Mouse (Mus musculus) MEL (cell line): Measurements from ENCODE around the gene Slc2a10. TPM values are rescaled to one million over a fixed set of nuclear protein-coding genes. Genes with fewer than 3 reads are reported as not detected.

Source experiments
- DNase-seq: peaks from one replicate; pipeline ENCODE4 v3.0.0; 2011; ENCODE audit warnings: low read depth, low spot score
- H3K27ac ChIP-seq: 2 replicates; pipeline ENCODE4 v1.5.1; 2012; ENCODE audit warnings: low read depth, mild to moderate bottlenecking, control low read depth, low read length, moderate library complexity; ENCODE audit not compliant: control insufficient read depth
- H3K27me3 ChIP-seq, 2 experiments: fragments of 150-350 bp in 1 of 2; sonication (generic) in 1 of 2; 2 replicates each; pipeline ENCODE4 v1.6.1; 2012; ENCODE audit warnings: low read length in 2 of 2, mild to moderate bottlenecking in 2 of 2, improper control_type of control experiment in 1 of 2, moderate library complexity in 1 of 2; ENCODE audit not compliant: insufficient read depth in 2 of 2, control insufficient read depth in 1 of 2
- H3K36me3 ChIP-seq, 2 experiments: 2 replicates each; pipeline ENCODE4 v1.6.1; 2012 to 2014; ENCODE audit warnings: low read length in 2 of 2, improper control_type of control experiment in 1 of 2, inconsistent platforms in 1 of 2, mild to moderate bottlenecking in 1 of 2; ENCODE audit not compliant: insufficient read depth in 2 of 2, control insufficient read depth in 1 of 2
- H3K4me1 ChIP-seq, 2 experiments: fragments of 150-350 bp in 1 of 2; sonication (generic) in 1 of 2; 2 replicates each; pipeline ENCODE4 v1.6.1; 2012; ENCODE audit warnings: low read length in 2 of 2, improper control_type of control experiment in 1 of 2, mild to moderate bottlenecking in 1 of 2; ENCODE audit not compliant: insufficient read depth in 2 of 2, control insufficient read depth in 1 of 2
- H3K4me3 ChIP-seq, 2 experiments: fragments of 150-350 bp in 1 of 2; sonication (generic) in 1 of 2; 2 replicates each; pipeline ENCODE4 v1.5.1; 2012; ENCODE audit warnings: low read depth in 2 of 2, low read length in 2 of 2, mild to moderate bottlenecking in 2 of 2, moderate library complexity in 2 of 2, control low read depth in 1 of 2, improper control_type of control experiment in 1 of 2; ENCODE audit not compliant: control insufficient read depth in 1 of 2, insufficient read depth in 1 of 2
- H3K79me2 ChIP-seq: 2 replicates; pipeline ENCODE4 v1.6.1; 2012; ENCODE audit warnings: mild to moderate bottlenecking, low read length, moderate library complexity; ENCODE audit not compliant: control insufficient read depth, poor library complexity, insufficient read depth
- H3K9ac ChIP-seq: 2 replicates; pipeline ENCODE4 v1.6.1; 2012; ENCODE audit warnings: low read depth, mild to moderate bottlenecking, control low read depth, low read length, moderate library complexity; ENCODE audit not compliant: control insufficient read depth, poor library complexity, severe bottlenecking
- H3K9me3 ChIP-seq: fragments of 150-350 bp; sonication (generic); replicated peaks from 2 replicates; pipeline ENCODE4 v1.6.1; 2012; ENCODE audit warnings: mild to moderate bottlenecking, low read length, improper control_type of control experiment, moderate library complexity; ENCODE audit not compliant: insufficient read depth
- E2F4 ChIP-seq: IDR thresholded peaks from 2 replicates; pipeline ENCODE4 v1.6.1; 2011; ENCODE audit warnings: low read depth, low read length, improper control_type of control experiment, borderline replicate concordance
- GABPA ChIP-seq: IDR thresholded peaks from 2 replicates; pipeline ENCODE4 v1.6.1; 2012; ENCODE audit warnings: low read depth, mild to moderate bottlenecking, inconsistent platforms, low read length, improper control_type of control experiment, moderate library complexity
- GATA1 ChIP-seq: IDR thresholded peaks from 2 replicates; pipeline ENCODE4 v1.6.1; 2011; ENCODE audit warnings: low read depth, low read length, improper control_type of control experiment
- HCFC1 ChIP-seq: IDR thresholded peaks from 2 replicates; pipeline ENCODE4 v1.6.1; 2012; ENCODE audit warnings: low read depth, mild to moderate bottlenecking, inconsistent platforms, low read length, improper control_type of control experiment, moderate library complexity
- MAZ ChIP-seq: IDR thresholded peaks from 2 replicates; pipeline ENCODE4 v1.6.1; 2012; ENCODE audit warnings: low read depth, mild to moderate bottlenecking, inconsistent platforms, low read length, improper control_type of control experiment
- MEF2A ChIP-seq: IDR thresholded peaks from 2 replicates; pipeline ENCODE4 v1.6.1; 2014; ENCODE audit warnings: low read depth, mild to moderate bottlenecking, inconsistent platforms, low read length, improper control_type of control experiment; ENCODE audit not compliant: poor library complexity, insufficient replicate concordance, severe bottlenecking; ENCODE audit errors: extremely low read depth
- MYB ChIP-seq: IDR thresholded peaks from 2 replicates; pipeline ENCODE4 v1.6.1; 2011; ENCODE audit warnings: mild to moderate bottlenecking, low read depth, low read length, improper control_type of control experiment
- NELFE ChIP-seq: IDR thresholded peaks from 2 replicates; pipeline ENCODE4 v1.6.1; 2011; ENCODE audit warnings: low read depth, low read length, improper control_type of control experiment
- NRF1 ChIP-seq: IDR thresholded peaks from 2 replicates; pipeline ENCODE4 v1.6.1; 2014; ENCODE audit warnings: low read depth, mild to moderate bottlenecking, inconsistent platforms, low read length, improper control_type of control experiment, moderate library complexity; ENCODE audit not compliant: poor library complexity, insufficient read depth, severe bottlenecking
- POLR2A ChIP-seq, 2 experiments: IDR thresholded peaks; 2 replicates each; pipeline ENCODE4 v1.6.1; 2011 to 2012; ENCODE audit warnings: low read length in 2 of 2, mild to moderate bottlenecking in 2 of 2, control low read depth in 1 of 2, improper control_type of control experiment in 1 of 2, low read depth in 1 of 2, moderate library complexity in 1 of 2; ENCODE audit not compliant: control insufficient read depth in 1 of 2, insufficient read depth in 1 of 2, poor library complexity in 1 of 2
- RAD21 ChIP-seq: IDR thresholded peaks from 2 replicates; pipeline ENCODE4 v1.6.1; 2011; ENCODE audit warnings: mild to moderate bottlenecking, low read depth, low read length, improper control_type of control experiment
- TAL1 ChIP-seq: IDR thresholded peaks from 2 replicates; pipeline ENCODE4 v1.6.1; 2012; ENCODE audit warnings: mild to moderate bottlenecking, inconsistent platforms, low read length, moderate library complexity, mixed read lengths
- ZC3H11A ChIP-seq: IDR thresholded peaks from 2 replicates; pipeline ENCODE4 v1.6.1; 2012; ENCODE audit warnings: low read depth, mild to moderate bottlenecking, inconsistent platforms, low read length, improper control_type of control experiment
- ZMIZ1 ChIP-seq: IDR thresholded peaks from 2 replicates; pipeline ENCODE4 v1.6.1; 2012; ENCODE audit warnings: low read depth, mild to moderate bottlenecking, inconsistent platforms, low read length, improper control_type of control experiment, moderate library complexity
- polyA plus RNA-seq, 2 experiments: library from polyadenylated mRNA; stranded (reverse) in 1 of 2; unstranded in 1 of 2; fragments of >175 nt in 1 of 2; fragments of >200 nt in 1 of 2; gene quantifications; 2 replicates each; pipeline versions ENCODE4 v1.2.1 to v1.2.4; 2012; ENCODE audit warnings: low replicate concordance in 2 of 2, low read depth in 1 of 2; ENCODE audit not compliant: insufficient read length in 2 of 2, insufficient read depth in 1 of 2, missing spikeins in 1 of 2
- total RNA-seq: library from RNA; depleted of rRNA; stranded (reverse); fragments of 300-350 nt; gene quantifications from 2 replicates; pipeline ENCODE4 v1.2.3, GENCODE M21; 2012

Slc2a10 gene
- total and polyA plus RNA-seq, 3 experiments, result not detected

GRCm38 (mm10) chr2:165564101-165564500 is 60.5 kb downstream of the Slc2a10 start:
- no peaks in the 10 kb centered on the region for H3K27me3 ChIP-seq
- TF ChIP-seq MEF2A (no peak), ZMIZ1 (no peak)

DNA sequence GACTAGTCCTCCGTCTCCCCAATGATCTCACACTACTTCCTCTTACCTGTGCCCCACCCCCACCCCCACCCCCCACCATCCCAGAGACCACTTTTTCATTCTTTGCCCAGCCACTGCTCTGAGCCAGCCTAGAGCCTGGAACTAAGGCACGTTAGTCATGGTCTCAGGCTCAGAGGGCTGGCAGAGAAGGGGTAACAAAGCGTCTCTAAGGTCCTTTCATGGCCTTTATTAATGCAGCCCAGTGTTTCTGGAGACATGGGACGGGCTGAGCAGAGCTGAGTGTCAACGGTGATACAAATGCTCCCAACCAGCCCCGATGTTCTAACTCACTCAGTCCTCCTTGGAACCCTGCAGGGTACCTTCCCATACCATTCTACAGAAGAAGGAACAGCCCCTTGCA is 61.0 kb downstream of the Slc2a10 start:
- Histone ChIP-seq H3K27me3 (no peaks in the 10 kb centered on the region), H3K79me2 (no peaks in the 10 kb centered on the region)

More at GRCm38 (mm10) chr2:165564101-165564500, 60.5 kb downstream of the Slc2a10 start:
- Histone ChIP-seq H3K36me3 (no peaks in the 10 kb centered on the region), H3K27ac (no peak overlapping the region), H3K4me1 (no peaks in the 10 kb centered on the region), H3K79me2 (no peaks in the 10 kb centered on the region), H3K9me3 (no peaks in the 10 kb centered on the region), H3K9ac (no peak overlapping the region), H3K4me3 (no peak overlapping the region)
- DNase-seq, result no peak

GRCm38 (mm10) chr2:165566898-165567297 is 63.3 kb downstream of the Slc2a10 start:
- H3K27ac ChIP-seq, result no peak overlapping the region
- no peak for TF ChIP-seq POLR2A (IDR thresholded peaks at IDR 0.05; ENCODE audit: control insufficient read depth in 1 of 2, insufficient read depth in 1 of 2, low read depth in 1 of 2, low read length in 2 of 2, poor library complexity in 1 of 2)
- no peak for TF ChIP-seq MAZ
- TF ChIP-seq NRF1, result no peak
- TF ChIP-seq, all 39 proteins: peak for 0
- no peaks in the 10 kb centered on the region for H3K36me3 ChIP-seq
- no peaks in the 10 kb centered on the region for H3K9me3 ChIP-seq
- H3K4me1 ChIP-seq, result no peaks in the 10 kb centered on the region
- no peak overlapping the region for H3K9ac ChIP-seq
- H3K4me3 ChIP-seq, result no peak overlapping the region
- no peaks in the 10 kb centered on the region for H3K27me3 ChIP-seq
- no peak for DNase-seq
- no peaks in the 10 kb centered on the region for H3K79me2 ChIP-seq

More for the DNA sequence above, 61.0 kb downstream of the Slc2a10 start:
- H3K27ac ChIP-seq, result no peak overlapping the region
- H3K4me1 ChIP-seq, result no peaks in the 10 kb centered on the region
- H3K36me3 ChIP-seq, result no peaks in the 10 kb centered on the region
- no peak for DNase-seq
- H3K9me3 ChIP-seq, result no peaks in the 10 kb centered on the region
- TF ChIP-seq HCFC1, result no peak
- no peak overlapping the region for H3K4me3 ChIP-seq
- H3K9ac ChIP-seq, result no peak overlapping the region

DNA sequence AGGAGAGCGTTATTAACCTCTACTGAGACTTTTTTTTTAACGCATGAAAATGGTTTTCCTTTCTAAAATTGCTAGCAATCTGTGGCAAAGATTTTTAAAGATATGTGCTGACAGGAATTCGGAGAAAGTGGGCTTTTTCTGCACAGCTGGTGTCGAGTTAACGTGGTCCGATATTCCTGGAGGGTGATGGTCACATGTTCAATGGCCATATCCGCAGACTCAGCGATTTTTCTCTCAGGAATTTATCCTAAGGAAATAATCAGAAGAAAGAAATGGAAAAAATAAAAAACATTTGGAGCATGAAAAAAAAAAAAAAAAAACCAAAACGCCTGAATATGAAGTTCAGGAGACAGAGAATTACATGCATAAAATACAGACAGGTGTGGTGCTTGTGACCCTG is 64.2 kb downstream of the Slc2a10 start:
- no peak for DNase-seq
- no peaks in the 10 kb centered on the region for H3K27me3 ChIP-seq
- H3K79me2 ChIP-seq, result no peaks in the 10 kb centered on the region
- TF ChIP-seq MEF2A (no peak), NELFE (no peak), ZC3H11A (no peak), TAL1 (no peak), MYB (no peak), GABPA (no peak), GATA1 (no peak), RAD21 (no peak), E2F4 (no peak)
- no peak overlapping the region for H3K9ac ChIP-seq
- H3K36me3 ChIP-seq, result no peaks in the 10 kb centered on the region
- no peak overlapping the region for H3K27ac ChIP-seq
- no peak overlapping the region for H3K4me3 ChIP-seq
- H3K4me1 ChIP-seq, result no peaks in the 10 kb centered on the region
- H3K9me3 ChIP-seq, result no peaks in the 10 kb centered on the region
